Mouse (Mus musculus): ENCODE measurements around the gene Tnfrsf12a.

Tnfrsf12a gene

DNA sequence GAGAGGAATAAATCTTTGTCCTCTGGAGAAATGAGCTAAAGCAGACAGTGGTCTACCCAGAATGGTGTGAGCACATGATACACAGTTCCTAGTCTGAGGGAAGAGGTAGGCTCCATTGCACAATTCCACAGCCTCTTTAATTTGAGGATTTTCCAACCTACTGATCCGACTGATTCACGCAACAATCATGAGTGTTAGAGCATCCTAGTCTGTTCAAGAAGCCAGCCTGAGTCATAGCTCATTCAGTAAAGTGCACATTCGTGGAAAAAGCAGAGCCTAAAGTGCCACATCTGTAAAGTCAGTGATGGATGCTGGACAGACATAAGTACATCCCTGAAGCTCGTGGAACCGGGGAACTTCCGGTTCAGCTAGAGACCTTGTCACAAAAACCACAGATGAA lies 25.9 kb downstream of the Tnfrsf12a start:
- DNase-seq (ENCODE audit: low read depth, low spot score): no peak

DNA sequence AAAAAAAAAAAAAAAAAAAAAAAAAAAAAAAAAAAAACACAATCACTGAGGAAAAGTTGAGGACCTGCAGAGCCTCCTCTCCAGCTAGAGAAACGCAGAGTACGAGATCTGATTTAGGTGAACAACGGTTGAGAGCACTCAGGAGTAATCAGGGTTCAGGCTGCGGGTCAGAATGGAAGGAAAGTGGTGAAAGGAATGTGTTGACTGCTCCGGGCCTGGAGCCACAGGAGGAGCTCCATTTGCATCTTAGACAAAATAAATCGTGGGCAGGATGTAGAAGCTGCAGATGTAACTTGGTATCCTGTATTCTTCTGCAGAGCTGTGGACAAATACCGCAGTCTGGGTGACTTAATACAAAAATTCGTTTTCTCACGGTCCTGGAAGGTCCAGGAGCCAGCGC lies 31.4 kb downstream of the Tnfrsf12a start:
- no peak for DNase-seq (ENCODE audit: low read depth, low spot score)

- DNase-seq (ENCODE audit: low read depth, low spot score): no peak
These were observed 32.4 kb downstream of the Tnfrsf12a start, which contains the start of gene Mmp25 for GRCm38 (mm10) chr17:23644613-23645495. Gene Mmp25 (minus strand): TSS chr17:23645277.

DNA sequence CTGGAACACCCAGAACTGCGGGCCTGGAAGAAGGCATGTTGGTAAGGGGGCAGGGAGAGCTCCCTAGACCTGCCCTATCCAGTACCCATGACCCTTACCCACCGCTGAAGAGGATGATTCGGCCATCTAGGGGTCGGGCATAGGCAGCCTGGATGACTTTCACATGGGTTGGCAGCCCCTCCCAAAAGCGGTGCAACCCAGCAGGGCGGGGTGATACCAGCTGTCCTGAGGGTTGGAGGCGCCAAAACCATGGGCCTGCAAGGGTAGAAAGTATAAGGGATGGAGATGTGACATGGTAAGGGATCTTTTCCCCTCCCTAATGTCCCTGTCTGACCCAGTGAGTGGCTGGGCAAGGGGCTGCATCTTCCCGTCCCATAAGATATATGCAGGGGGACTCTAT lies 46.0 kb downstream of the Tnfrsf12a start:
- no peak for DNase-seq (ENCODE audit: low read depth, low spot score)

DNA sequence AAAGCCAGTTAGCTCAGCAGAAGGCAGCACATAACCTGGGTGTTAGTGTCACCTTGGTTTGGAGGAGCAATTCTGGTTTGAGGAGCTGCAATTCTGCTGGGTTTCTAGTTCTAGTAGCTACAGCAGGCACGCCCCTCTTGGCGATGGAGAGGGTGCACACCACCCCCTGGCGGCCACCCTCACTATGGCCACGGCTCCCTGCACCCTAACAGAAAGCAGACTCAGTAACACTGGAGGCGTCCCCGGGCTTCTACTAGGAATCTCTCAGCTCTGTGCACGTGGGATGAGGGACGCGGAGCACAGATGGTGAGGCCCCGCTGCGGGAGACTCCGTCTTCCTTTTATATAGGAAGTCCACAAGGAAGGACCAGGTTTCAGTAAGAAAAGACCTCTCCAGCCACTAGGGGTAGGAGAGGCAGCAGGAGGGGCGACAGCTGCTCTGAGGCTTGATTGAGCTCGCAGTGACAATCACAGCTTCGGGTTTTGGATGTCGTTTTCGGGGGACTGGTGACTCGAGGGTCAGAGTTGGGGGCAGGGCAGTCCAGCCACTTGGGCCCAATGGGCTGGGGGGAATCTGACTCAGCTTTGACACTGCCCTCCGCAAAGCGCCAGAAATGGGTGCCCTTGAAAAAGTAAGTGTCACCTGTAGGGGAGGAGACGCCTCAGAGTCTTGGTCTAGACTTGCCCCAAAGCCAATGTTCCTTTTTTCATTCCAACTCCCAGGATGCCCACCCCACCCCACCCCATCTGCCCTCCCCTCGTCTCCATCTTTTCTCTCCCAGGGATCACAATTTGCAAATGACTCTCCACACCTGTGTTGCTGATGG lies 46.9 kb downstream of the Tnfrsf12a start:
- DNase-seq (ENCODE audit: low read depth, low spot score): peak; percentile 70

- no peak for DNase-seq (ENCODE audit: low read depth, low spot score)
These were observed 49.5 kb downstream of the Tnfrsf12a start for GRCm38 (mm10) chr17:23627813-23628212.

Data from telencephalon, adult 2 months (tissue).